Mouse (Mus musculus) liver, adult 2 months (tissue): ENCODE measurements at regions not wholly inside any gene's neighbourhood (a gene's known extent, or its start where the extent isn't known, plus 50 kb on each side); places are given as distances from the start of the nearest gene placed in this dataset.

ENCODE experiments used
- CTCF ChIP-seq: fragments of 200-500 bp; IDR thresholded peaks from 2 replicates; pipeline ENCODE4 v1.5.1; 2011; ENCODE audit warnings: low read depth, low read length, control low read depth
- POLR2A ChIP-seq: fragments of 200-500 bp; IDR thresholded peaks from 2 replicates; pipeline ENCODE4 v1.6.1; 2011; ENCODE audit warnings: low read length, control low read depth; ENCODE audit not compliant: insufficient read depth; ENCODE audit errors: extremely low read depth

- no peak for TF ChIP-seq CTCF
- TF ChIP-seq POLR2A = no peak
Observed at GRCm38 (mm10) chr8:41950736-41951135, 533.9 kb upstream of the Frg1 start.
